Mouse (Mus musculus): ENCODE data around the gene Gm13691.
"Not testable (repeated sequence)": the region's sequence is repeated elsewhere in the genome, so short reads cannot be mapped to it uniquely, and the experiment has no call there.

The Gm13691 gene

DNA sequence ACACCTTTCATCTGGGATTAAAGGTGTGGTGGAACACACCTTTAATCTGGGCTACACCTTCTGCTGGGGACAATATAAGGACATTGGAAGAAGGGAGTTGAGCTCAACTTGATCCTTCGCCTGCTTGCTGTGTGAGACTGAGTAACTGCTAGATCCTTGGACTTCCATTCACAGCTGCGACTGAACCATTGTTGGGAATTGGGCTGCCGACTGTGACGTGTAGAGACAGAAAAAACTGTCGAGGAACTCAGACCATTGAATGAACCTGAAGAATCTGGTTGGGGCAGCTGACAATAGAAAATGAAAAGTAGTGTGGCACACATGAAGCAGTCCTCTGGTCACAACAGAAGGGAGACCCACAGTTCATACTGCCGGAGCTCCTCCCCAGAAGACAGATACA is at the start of gene Gm13691:
TSS of gene Gm13691 (plus strand) at position 301 of the 400 bp plus-strand sequence.
- not testable (repeated sequence) for DNase-seq (ENCODE audit: low read depth, low spot score)

DNA sequence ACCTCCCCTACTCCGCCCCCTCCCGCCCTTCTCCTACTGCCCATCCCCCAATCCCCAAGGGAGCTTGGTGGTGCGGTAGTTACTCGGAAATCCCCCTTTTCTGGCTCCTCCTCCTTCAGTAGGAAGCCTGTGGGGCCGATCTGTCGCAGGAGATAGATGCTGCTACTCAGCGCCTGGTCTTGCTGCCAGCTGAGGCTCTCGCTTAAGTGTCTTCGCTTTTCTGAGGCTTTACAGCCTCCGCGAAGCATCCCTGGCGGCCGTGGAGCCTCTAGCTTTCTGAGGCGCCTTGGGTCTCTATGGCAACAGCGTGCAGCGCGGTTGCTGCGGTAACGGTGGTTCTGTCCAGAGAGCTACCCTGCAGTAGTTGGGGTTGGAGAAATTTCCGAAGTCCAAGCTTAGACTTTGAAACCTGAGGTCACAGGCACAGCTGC is 49.4 kb upstream of the Gm13691 start, which contains the start of gene Zswim2:
TSS of gene Zswim2 (minus strand) at position 298 of the 431 bp plus-strand sequence.
- peak; percentile 2 for DNase-seq (ENCODE audit: low read depth, low spot score)

DNA sequence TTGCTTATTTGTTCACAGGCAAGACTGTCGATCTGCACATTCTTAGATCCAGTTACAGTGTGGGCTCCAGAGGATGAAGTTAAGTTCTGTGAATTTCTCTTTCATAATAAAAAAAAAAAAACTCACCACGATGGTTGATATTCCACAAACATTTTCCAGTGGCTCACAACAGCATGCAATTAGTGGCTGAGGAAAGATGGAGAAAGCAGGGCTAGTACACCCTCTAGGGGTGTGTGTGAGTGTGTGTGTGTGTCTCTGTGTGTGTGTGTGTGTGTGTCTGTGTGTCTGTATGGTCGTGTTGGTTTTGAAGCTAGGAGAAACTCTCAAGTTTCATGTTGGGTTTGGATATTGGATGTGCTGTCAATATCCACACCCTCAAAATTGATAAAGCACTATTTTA is 49.0 kb upstream of the Gm13691 start:
- no peak for DNase-seq (ENCODE audit: low read depth, low spot score)

DNA sequence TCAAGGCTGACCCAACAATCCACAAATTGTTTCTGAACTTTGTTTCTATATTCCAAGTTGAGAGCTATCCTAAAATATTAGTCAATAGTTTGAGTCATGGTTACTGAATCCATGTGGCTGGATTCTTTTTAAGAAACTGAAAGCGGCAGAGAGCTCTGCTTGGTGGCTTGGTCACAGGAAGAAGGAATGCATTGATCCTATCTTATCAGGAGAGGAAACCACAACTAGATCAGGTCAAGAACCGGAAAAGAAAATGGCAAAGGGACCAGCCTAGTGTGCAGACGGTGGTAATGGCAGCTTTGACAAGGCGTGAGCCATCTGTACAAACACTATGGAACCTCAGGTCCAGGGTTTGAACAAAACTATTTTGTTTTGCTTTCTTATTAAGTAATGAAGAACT is 48.6 kb upstream of the Gm13691 start:
- DNase-seq (ENCODE audit: low read depth, low spot score): no peak

DNA sequence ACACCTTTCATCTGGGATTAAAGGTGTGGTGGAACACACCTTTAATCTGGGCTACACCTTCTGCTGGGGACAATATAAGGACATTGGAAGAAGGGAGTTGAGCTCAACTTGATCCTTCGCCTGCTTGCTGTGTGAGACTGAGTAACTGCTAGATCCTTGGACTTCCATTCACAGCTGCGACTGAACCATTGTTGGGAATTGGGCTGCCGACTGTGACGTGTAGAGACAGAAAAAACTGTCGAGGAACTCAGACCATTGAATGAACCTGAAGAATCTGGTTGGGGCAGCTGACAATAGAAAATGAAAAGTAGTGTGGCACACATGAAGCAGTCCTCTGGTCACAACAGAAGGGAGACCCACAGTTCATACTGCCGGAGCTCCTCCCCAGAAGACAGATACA is 35.0 kb upstream of the Gm13691 start, which contains the start of gene Gm13698:
TSS of gene Gm13698 (plus strand) at position 301 of the 400 bp plus-strand sequence.
- not testable (repeated sequence) for DNase-seq (ENCODE audit: low read depth, low spot score)

DNA sequence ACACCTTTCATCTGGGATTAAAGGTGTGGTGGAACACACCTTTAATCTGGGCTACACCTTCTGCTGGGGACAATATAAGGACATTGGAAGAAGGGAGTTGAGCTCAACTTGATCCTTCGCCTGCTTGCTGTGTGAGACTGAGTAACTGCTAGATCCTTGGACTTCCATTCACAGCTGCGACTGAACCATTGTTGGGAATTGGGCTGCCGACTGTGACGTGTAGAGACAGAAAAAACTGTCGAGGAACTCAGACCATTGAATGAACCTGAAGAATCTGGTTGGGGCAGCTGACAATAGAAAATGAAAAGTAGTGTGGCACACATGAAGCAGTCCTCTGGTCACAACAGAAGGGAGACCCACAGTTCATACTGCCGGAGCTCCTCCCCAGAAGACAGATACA is 29.1 kb upstream of the Gm13691 start, which contains the start of gene Gm13693:
TSS of gene Gm13693 (plus strand) at position 301 of the 400 bp plus-strand sequence.
- DNase-seq (ENCODE audit: low read depth, low spot score): not testable (repeated sequence)

DNA sequence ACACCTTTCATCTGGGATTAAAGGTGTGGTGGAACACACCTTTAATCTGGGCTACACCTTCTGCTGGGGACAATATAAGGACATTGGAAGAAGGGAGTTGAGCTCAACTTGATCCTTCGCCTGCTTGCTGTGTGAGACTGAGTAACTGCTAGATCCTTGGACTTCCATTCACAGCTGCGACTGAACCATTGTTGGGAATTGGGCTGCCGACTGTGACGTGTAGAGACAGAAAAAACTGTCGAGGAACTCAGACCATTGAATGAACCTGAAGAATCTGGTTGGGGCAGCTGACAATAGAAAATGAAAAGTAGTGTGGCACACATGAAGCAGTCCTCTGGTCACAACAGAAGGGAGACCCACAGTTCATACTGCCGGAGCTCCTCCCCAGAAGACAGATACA is 23.3 kb upstream of the Gm13691 start, which contains the start of gene Gm13695:
TSS of gene Gm13695 (plus strand) at position 301 of the 400 bp plus-strand sequence.
- DNase-seq (ENCODE audit: low read depth, low spot score): not testable (repeated sequence)

DNA sequence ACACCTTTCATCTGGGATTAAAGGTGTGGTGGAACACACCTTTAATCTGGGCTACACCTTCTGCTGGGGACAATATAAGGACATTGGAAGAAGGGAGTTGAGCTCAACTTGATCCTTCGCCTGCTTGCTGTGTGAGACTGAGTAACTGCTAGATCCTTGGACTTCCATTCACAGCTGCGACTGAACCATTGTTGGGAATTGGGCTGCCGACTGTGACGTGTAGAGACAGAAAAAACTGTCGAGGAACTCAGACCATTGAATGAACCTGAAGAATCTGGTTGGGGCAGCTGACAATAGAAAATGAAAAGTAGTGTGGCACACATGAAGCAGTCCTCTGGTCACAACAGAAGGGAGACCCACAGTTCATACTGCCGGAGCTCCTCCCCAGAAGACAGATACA is 17.5 kb upstream of the Gm13691 start, which contains the start of gene Gm13696:
TSS of gene Gm13696 (plus strand) at position 301 of the 400 bp plus-strand sequence.
- not testable (repeated sequence) for DNase-seq (ENCODE audit: low read depth, low spot score)

DNA sequence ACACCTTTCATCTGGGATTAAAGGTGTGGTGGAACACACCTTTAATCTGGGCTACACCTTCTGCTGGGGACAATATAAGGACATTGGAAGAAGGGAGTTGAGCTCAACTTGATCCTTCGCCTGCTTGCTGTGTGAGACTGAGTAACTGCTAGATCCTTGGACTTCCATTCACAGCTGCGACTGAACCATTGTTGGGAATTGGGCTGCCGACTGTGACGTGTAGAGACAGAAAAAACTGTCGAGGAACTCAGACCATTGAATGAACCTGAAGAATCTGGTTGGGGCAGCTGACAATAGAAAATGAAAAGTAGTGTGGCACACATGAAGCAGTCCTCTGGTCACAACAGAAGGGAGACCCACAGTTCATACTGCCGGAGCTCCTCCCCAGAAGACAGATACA is 11.7 kb upstream of the Gm13691 start, which contains the start of gene Gm13694:
TSS of gene Gm13694 (plus strand) at position 301 of the 400 bp plus-strand sequence.
- DNase-seq (ENCODE audit: low read depth, low spot score): not testable (repeated sequence)

DNA sequence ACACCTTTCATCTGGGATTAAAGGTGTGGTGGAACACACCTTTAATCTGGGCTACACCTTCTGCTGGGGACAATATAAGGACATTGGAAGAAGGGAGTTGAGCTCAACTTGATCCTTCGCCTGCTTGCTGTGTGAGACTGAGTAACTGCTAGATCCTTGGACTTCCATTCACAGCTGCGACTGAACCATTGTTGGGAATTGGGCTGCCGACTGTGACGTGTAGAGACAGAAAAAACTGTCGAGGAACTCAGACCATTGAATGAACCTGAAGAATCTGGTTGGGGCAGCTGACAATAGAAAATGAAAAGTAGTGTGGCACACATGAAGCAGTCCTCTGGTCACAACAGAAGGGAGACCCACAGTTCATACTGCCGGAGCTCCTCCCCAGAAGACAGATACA is 5.9 kb upstream of the Gm13691 start, which contains the start of gene Gm13697:
TSS of gene Gm13697 (plus strand) at position 301 of the 400 bp plus-strand sequence.
- DNase-seq (ENCODE audit: low read depth, low spot score): not testable (repeated sequence)

DNA sequence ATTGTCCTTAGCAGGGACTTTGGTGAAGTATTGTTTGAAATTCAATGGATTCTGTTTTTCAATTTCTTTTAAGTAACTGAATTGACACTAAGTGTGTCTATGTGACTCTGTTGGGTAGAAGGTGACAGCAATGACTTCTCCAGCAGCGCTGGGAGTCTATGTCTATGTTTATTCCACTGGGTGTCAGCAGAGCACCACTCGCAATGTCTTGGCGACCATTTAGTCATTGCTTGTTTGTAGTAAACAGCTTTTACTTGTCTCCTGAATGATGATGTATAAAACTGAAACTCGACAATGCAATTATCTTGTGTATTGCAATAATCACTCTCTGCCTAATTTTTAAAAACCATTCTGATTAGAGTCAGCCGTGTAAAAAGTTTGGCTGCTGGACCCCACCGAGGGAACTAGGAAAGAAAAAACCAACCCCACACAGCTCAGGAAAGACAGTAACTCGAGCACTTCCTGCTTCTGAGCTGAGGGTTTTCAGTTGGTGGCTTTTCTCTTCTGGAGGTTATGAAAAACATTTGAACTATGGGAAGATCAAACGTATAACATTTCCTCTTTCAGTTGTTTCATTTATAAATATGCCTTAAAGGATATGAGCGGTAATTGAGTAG is 3.4 kb downstream of the Gm13691 start:
- DNase-seq (ENCODE audit: low read depth, low spot score): not testable (repeated sequence)

DNA sequence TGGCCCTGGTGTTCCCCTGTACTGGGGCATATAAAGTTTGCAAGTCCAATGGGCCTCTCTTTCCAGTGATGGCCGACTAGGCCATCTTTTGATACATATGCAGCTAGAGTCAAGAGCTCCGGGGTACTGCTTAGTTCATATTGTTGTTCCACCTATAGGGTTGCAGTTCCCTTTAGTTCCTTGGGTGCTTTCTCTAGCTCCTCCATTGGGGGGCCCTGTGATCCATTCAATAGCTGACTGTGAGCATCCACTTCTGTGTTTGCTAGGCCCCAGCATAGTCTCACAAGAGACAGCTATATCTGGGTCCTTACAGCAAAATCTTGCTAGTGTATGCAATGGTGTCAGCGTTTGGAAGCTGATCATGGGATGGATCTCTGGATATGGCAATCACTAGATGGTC is 4.2 kb downstream of the Gm13691 start:
- not testable (repeated sequence) for DNase-seq (ENCODE audit: low read depth, low spot score)

DNA sequence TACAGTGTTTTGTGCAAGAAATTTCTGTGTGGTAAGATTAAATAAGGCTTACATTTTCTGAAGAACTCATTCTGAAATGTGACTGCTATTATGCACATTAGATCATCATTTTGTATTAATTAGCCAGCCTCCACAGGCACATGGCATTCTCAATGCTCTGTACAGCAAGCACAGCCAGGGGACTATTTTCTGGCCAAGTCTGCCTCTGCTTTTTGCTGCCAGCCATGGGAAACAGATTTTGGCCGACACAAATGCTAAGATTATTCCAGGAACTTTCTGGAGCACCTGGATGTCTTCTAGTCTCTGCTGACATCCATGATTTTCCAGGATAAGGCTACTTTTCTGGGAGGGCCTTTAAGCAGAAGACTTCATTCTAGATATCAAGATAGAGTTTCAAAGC is 18.6 kb downstream of the Gm13691 start:
- peak; percentile 10 for DNase-seq (ENCODE audit: low read depth, low spot score)

DNA sequence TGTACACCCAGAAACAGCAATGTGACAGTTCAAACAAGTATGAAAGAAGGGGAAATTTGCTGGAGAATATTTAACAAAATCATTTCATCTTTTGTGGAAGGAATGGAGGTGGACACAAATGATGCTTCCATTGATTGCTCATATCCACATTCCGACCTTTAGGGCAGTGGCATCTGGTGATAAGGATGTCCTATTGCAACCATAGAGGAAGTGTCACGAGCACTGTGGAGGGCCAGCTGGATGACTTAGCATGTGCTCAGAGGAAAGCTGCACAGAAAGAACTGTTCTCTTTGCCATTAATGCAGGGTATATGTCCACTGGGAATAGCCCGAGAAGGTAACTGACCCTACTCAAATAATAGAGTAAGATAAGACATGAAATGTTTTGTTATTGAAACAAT is 19.5 kb downstream of the Gm13691 start:
- no peak for DNase-seq (ENCODE audit: low read depth, low spot score)

DNA sequence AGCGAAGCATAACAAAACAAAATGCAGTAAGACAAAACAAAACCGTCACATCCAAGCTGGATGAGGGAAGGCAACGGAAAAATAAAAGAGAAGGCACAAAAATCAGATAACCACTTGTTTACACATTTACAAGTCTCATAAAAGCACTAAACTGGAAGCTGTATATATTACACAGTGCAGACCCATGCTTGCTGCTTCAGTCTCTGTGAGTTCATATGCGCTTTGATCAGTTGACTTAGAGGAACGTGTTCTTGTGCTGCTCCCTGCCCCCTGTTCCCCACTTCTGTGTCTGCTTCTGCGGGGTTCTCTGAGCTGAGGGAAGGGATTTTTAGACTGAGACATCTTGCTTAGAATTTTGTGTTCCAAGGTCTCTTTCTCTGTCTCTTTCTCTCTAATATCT is 24.2 kb downstream of the Gm13691 start:
- DNase-seq (ENCODE audit: low read depth, low spot score): no peak

DNA sequence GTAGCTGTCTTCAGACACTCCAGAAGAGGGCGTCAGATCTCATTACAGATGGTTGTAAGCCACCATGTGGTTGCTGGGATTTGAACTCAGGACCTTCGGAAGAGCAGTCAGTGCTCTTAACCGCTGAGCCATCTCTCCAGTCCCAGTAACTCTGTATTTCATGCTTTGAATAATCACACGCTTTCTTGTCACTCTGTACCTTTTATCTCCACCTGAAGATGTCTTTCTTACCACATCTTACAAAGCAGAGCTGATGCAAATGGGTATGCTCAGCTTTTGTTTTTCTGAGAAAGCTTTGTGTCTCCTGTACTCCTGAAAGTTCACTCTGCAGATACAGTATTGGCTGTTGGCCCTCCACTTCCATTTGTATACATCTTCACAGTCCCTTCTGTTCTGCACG is 25.9 kb downstream of the Gm13691 start:
- not testable (repeated sequence) for DNase-seq (ENCODE audit: low read depth, low spot score)

DNA sequence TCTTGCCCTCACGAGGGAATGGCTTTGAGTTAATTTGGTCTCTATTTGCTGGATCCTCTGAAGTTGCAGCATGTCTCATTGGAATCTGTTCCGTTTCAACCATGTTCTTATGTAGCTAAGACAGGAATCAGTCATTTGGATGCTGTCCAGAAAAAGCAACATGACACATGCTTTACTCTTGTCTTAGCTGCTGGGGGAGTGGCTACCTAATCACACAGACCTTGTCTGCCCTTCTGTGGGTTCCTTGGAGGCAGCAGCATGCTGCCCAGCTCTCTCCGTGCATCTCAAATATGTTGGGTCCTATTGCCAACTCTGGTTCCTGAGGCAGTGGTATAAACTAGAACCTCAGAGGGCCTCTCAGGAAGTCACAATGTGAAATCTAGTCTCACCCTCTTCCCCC is 28.0 kb downstream of the Gm13691 start:
- peak; percentile 7 for DNase-seq (ENCODE audit: low read depth, low spot score)

DNA sequence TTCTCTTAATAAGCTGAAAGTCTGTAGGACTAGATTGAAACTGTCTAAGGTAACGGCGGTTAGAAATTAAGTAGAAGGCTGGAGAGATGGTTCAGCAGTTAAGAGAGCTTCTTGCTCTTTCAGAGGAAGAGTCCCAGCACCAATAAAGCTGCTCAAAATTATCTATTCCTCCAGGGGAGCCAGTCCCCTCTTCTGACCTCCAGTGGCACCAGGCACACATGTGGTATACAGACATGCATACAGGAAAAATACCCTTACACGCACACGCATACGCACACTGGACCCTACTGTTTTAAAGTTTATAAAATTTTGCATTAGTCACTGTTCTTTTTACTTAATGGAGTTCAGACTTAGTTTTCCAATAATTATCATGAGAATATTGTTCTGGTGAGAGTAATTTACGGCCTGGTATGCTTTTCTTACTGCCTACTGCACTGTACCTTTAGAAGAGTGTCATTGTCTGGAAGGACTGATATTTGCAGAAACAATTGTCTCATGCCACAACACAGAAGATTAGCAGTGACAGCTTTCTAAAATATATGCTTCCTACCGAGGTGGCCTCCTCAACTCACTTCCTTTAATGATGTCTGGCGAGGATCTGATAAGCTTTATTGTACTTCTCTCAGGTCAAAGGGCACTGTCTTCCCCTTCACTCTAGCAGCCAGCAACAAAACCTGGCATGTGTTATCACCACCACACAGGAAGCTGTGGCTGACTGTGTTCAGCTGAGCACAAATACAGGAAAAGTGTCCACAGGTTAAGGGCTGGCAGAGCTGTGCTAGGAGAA is 29.4 kb downstream of the Gm13691 start:
- no peak for DNase-seq (ENCODE audit: low read depth, low spot score)

DNA sequence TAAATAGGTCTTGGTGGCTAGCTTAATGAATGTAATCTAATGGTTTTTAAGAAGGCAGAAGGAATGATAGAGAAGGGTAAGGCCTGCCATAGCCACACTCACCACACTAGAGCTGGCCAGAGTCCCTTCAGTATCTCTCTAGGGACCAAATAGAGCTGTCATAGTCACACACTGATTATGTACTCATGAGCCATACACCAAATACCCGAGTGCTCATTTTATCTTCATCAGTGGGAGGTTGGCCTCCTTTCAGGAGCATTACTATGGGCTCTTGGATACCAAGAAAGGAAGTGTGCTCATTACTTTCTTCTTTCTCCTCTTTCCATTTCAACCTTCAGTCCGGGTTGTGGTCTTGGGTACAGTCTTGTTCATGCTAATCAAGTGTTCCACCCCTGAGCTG is 31.6 kb downstream of the Gm13691 start:
- DNase-seq (ENCODE audit: low read depth, low spot score): no peak

DNA sequence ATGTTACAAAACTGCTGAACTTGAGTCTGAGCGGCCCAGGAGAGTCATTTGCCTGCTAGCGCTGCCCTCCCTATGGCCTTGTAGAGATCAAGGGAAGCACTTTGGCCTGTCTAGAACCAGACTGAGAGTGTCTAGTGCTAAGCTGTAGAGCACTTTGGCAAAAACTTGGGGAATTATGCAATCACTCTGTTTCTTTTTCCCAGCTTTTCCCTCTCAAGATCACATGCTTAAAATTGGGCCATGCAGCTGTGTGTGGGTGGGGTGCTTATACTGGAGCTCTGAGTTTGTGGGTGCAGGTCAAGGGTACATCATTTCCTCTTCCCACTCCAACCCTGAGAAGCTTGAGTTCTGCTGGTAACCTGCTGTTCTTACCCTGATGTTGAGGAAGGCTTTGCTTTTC is 32.6 kb downstream of the Gm13691 start:
- DNase-seq (ENCODE audit: low read depth, low spot score): peak; percentile 85

DNA sequence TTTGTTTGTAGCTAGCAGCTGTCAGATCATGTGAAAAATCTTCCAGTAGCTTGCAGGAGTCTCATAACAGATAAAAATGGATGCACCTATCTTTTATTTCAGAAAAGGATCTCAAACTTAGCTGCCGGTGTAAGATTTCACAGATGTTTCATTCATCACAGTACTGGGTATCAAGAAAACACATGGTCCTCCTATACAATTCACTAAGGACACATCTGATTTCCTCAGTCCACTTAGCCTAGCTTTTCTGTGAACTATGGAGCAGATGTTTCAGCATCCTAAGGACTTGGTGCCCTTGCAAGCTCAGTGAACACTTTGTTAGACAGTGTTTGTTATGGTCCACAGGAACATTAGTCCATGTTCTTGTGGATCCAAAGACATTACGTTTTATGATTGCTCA is 33.0 kb downstream of the Gm13691 start:
- no peak for DNase-seq (ENCODE audit: low read depth, low spot score)

DNA sequence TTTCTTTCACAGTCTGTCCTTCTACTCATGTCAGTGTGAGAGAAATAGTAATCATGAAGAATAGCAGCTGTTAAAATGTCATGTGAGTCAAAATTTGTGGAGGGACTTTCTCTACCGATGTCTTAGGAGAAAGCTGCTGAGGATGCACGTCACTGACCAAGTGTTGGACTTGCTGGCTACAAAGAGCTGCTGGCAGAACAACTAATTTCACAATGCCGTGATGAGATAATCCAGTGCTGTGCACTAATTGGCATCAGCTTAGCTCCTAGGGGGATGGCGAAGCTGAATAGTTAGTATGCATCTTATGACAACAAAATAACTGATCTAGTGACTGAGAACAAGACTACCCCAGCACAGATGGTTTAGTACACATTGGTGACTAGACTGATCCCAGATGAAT is 34.9 kb downstream of the Gm13691 start:
- peak; percentile 78 for DNase-seq (ENCODE audit: low read depth, low spot score)

Data from skeletal muscle tissue, adult 2 months (tissue).